Mouse (Mus musculus) stomach, postnatal 0 days (tissue): ENCODE results near the gene Gm11232.

Experiments used
- CTCF ChIP-seq: IDR thresholded peaks from 2 replicates; pipeline ENCODE4 v1.5.1; 2016; ENCODE audit warnings: antibody characterized with exemption, low read depth, mild to moderate bottlenecking, moderate library complexity
- EP300 ChIP-seq: optimal IDR thresholded peaks from 2 replicates; pipeline ENCODE3; 2016; ENCODE audit warnings: antibody characterized with exemption

DNA sequence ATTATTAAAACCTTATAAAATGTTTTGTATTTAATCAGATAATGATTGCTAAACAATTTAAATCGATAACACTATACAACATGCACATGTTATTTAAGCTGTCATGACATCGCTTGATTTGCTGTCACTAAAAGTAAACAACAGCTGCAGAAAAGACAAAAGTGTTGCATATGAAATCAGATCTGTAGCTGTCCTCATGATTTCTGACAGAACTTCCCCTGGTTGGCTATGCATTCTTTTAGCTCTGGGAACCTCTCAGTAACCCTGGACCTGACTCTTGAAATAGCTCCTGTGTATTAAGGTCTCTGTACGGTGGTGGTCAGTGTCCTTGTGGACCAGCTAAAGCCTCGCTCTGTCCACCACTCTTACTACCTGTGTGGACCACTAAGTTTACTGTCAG, 30.7 kb downstream of the Gm11232 start:
- TF ChIP-seq CTCF (no peak), EP300 (no peak)
